In genomic region chr17:56116193-56116592, GRCm38 (mm10) we compare ENCODE assay signal across 18 mouse cellular contexts. TPM values are rescaled to one million over a fixed set of nuclear protein-coding genes. Genes with fewer than 3 reads are reported as not detected.
DNase-seq lines count a peak whose midpoint lies in the region; ATAC-seq lines count a peak whose summit lies in the region.
"Had no signal": no experiment of that assay in that cellular context is flagged by ENCODE, and none has a peak within 500 bp of the region (broad histone marks: within the 10 kb centered on the region; RNA-seq: fewer than 3 reads in every experiment).

No protein-coding gene starts in this region.

- no peak overlapping the region for H3K27ac ChIP-seq in liver, embryonic 16.5 days (ENCODE audit: low read length)
- no peak overlapping the region for H3K27ac ChIP-seq in liver, embryonic 11.5 days (ENCODE audit: low read depth, low read length)
- H3K27ac ChIP-seq: embryonic facial prominence, embryonic 10.5 days; forebrain, embryonic 13.5 days; hindbrain, embryonic 15.5 days had no signal

- peak; percentile 92 for DNase-seq in heart, adult 11 months
- DNase-seq in heart, adult 9 months (ENCODE audit: low spot score in 2 of 2) = no peak
- DNase-seq in liver, embryonic 11.5 days (ENCODE audit: low spot score) = no peak
- peak; percentile 78 for DNase-seq in adrenal gland, postnatal 14 days
- peak; percentile 81 to 83 for DNase-seq in adrenal gland, postnatal 36 days
- no peak for DNase-seq in layer of hippocampus, postnatal 14 days (ENCODE audit: low spot score in 2 of 2)
- DNase-seq: cerebellum, adult 2 months; cerebellum, postnatal 10 days; forebrain, postnatal 0 days; gastrocnemius, postnatal 36 days; kidney, adult 11 months had no signal

- H3K4me2 ChIP-seq in liver, embryonic 16.5 days (ENCODE audit: low read depth, low read length) = no peak overlapping the region
- H3K4me2 ChIP-seq in liver, embryonic 11.5 days = no peak overlapping the region; the same call in 1 of the 2 replicates
- H3K4me2 ChIP-seq: forebrain, embryonic 13.5 days; heart, embryonic 12.5 days had no signal

- H3K36me3 ChIP-seq in liver, embryonic 16.5 days (ENCODE audit: control insufficient read depth, insufficient read depth) = no peaks in the 10 kb centered on the region
- no peaks in the 10 kb centered on the region for H3K36me3 ChIP-seq in liver, embryonic 11.5 days (ENCODE audit: control insufficient read depth, insufficient read depth, low read length)
- H3K36me3 ChIP-seq: embryonic facial prominence, embryonic 10.5 days; heart, embryonic 12.5 days; hindbrain, embryonic 15.5 days had no signal

- H3K4me3 ChIP-seq in liver, embryonic 16.5 days (ENCODE audit: low read depth, low read length) = no peak overlapping the region
- no peak overlapping the region for H3K4me3 ChIP-seq in liver, embryonic 11.5 days (ENCODE audit: low read depth, low read length)
- H3K4me3 ChIP-seq: embryonic facial prominence, embryonic 10.5 days; forebrain, embryonic 13.5 days; heart, embryonic 12.5 days; hindbrain, embryonic 15.5 days had no signal

- peaks cover 9% of the 10 kb centered on the region for H3K4me1 ChIP-seq in liver, embryonic 16.5 days (ENCODE audit: control insufficient read depth, low read depth, low read length)
- H3K4me1 ChIP-seq in liver, embryonic 11.5 days (replicated peaks; ENCODE audit: control insufficient read depth, insufficient read depth, low read length) = peaks cover 10% of the 10 kb centered on the region; the same call in 1 of the 2 replicates

- no peaks in the 10 kb centered on the region for H3K9me3 ChIP-seq in liver, embryonic 16.5 days (replicated peaks; ENCODE audit: control insufficient read depth, low read length)
- no peaks in the 10 kb centered on the region for H3K9me3 ChIP-seq in liver, embryonic 11.5 days (ENCODE audit: control insufficient read depth, low read length)
- H3K9me3 ChIP-seq: embryonic facial prominence, embryonic 10.5 days; forebrain, embryonic 13.5 days; heart, embryonic 12.5 days; hindbrain, embryonic 15.5 days had no signal

- 0 out of 2 replicates have a peak, but pooled peaks have one; percentile 15 for ATAC-seq in liver, embryonic 16.5 days (ENCODE audit: low read depth)
- ATAC-seq in liver, embryonic 11.5 days (replicated peaks; ENCODE audit: low FRiP score) = no peak
- ATAC-seq: forebrain, embryonic 13.5 days; forebrain, postnatal 0 days had no signal

- H3K27me3 ChIP-seq in liver, embryonic 16.5 days (ENCODE audit: control insufficient read depth, insufficient read depth, low read depth, low read length) = peaks cover 26% of the 10 kb centered on the region
- peaks cover 39% of the 10 kb centered on the region for H3K27me3 ChIP-seq in liver, embryonic 11.5 days (replicated peaks; ENCODE audit: control insufficient read depth, insufficient read depth, low read length)

- no peak overlapping the region for H3K9ac ChIP-seq in liver, embryonic 16.5 days (ENCODE audit: low read depth, low read length)
- no peak overlapping the region for H3K9ac ChIP-seq in liver, embryonic 11.5 days (ENCODE audit: low read depth, low read length)
- H3K9ac ChIP-seq: forebrain, embryonic 13.5 days; forebrain, postnatal 0 days; heart, embryonic 12.5 days; hindbrain, embryonic 15.5 days had no signal

- WGBS in liver, embryonic 16.5 days (ENCODE audit: insufficient replicate concordance) = 56% methylated on average over 10 of the region's 10 CpGs
- WGBS in liver, embryonic 11.5 days = 64% methylated on average over 10 of the region's 10 CpGs

RNA-seq across cellular contexts. Expression of gene Plin5, which starts 1.2 kb away (rescaled TPM):
- 5.2 and 9.7 TPM in 2 replicates for polyA plus RNA-seq in liver, embryonic 16.5 days (2015; fragmentation: Nextera tagmentation; extraction: Ambion mirVana)
- polyA plus RNA-seq in liver, embryonic 11.5 days (2014; fragmentation: Nextera tagmentation; extraction: Ambion mirVana) = 0.43 and 0.68 TPM in 2 replicates
- total RNA-seq in adrenal gland, postnatal 14 days (2021) = 91.4 and 109 TPM in 2 replicates
- 10 to 100 TPM; 36.7 to 62.1 TPM for total RNA-seq in adrenal gland, postnatal 36 days (2021)
- 1 to 10 TPM; 1.1 to 1.4 TPM for total RNA-seq in layer of hippocampus, postnatal 14 days (2021)

RNA-seq across cellular contexts. Expression of gene Lrg1, which starts 5.6 kb away (rescaled TPM):
- 4.3 and 6.2 TPM in 2 replicates for polyA plus RNA-seq in liver, embryonic 16.5 days (2015; fragmentation: Nextera tagmentation; extraction: Ambion mirVana)
- 0.23 and 0.34 TPM in 2 replicates for polyA plus RNA-seq in liver, embryonic 11.5 days (2014; fragmentation: Nextera tagmentation; extraction: Ambion mirVana)
- 58.3 and 63.2 TPM in 2 replicates for total RNA-seq in adrenal gland, postnatal 14 days (2021)
- 10 to 100 TPM; 15.5 to 31.3 TPM for total RNA-seq in adrenal gland, postnatal 36 days (2021)
- under 1 TPM; 0.62 to 0.81 TPM for total RNA-seq in layer of hippocampus, postnatal 14 days (2021)
- total RNA-seq: ES-E14; forebrain, postnatal 0 days had no signal
- polyA plus RNA-seq: forebrain, embryonic 13.5 days; heart, embryonic 12.5 days; hindbrain, embryonic 11.5 days had no signal

RNA-seq across cellular contexts. Expression of gene Plin4, which starts 6.6 kb away (rescaled TPM):
- 0.05 and 0.13 TPM in 2 replicates for polyA plus RNA-seq in liver, embryonic 16.5 days (2015; fragmentation: Nextera tagmentation; extraction: Ambion mirVana)
- 0.14 TPM in 1 of 2 replicates, not detected in the other for polyA plus RNA-seq in liver, embryonic 11.5 days (2014; fragmentation: Nextera tagmentation; extraction: Ambion mirVana)
- 76.6 and 87.5 TPM in 2 replicates for total RNA-seq in adrenal gland, postnatal 14 days (2021)
- total RNA-seq in adrenal gland, postnatal 36 days (2021) = 10 to 100 TPM; 75.1 to 86.5 TPM
- 1 to 10 TPM; 1.3 to 2.5 TPM for total RNA-seq in layer of hippocampus, postnatal 14 days (2021)

RNA-seq across cellular contexts. Expression of gene Sema6b, which starts 23.9 kb away (rescaled TPM):
- polyA plus RNA-seq in liver, embryonic 16.5 days (2015; fragmentation: Nextera tagmentation; extraction: Ambion mirVana) = 0.81 and 1.3 TPM in 2 replicates
- polyA plus RNA-seq in liver, embryonic 11.5 days (2014; fragmentation: Nextera tagmentation; extraction: Ambion mirVana) = 1.4 and 1.5 TPM in 2 replicates
- total RNA-seq in adrenal gland, postnatal 14 days (2021) = 11.9 and 15.2 TPM in 2 replicates
- 10 to 100 TPM in 1 of 2 experiments, 1 to 10 TPM in 1; 6.4 to 10.0 TPM for total RNA-seq in adrenal gland, postnatal 36 days (2021)
- total RNA-seq in layer of hippocampus, postnatal 14 days (2021) = 100 to 1,000 TPM; 140 to 142 TPM

RNA-seq across cellular contexts. Expression of gene Hdgfl2, which starts 36.8 kb away (rescaled TPM):
- 36.1 and 37.2 TPM in 2 replicates for polyA plus RNA-seq in liver, embryonic 16.5 days (2015; fragmentation: Nextera tagmentation; extraction: Ambion mirVana)
- polyA plus RNA-seq in liver, embryonic 11.5 days (2014; fragmentation: Nextera tagmentation; extraction: Ambion mirVana) = 111 and 119 TPM in 2 replicates
- 52.5 and 60.1 TPM in 2 replicates for total RNA-seq in adrenal gland, postnatal 14 days (2021)
- total RNA-seq in adrenal gland, postnatal 36 days (2021) = 10 to 100 TPM; 59.9 to 62.0 TPM
- 100 to 1,000 TPM; 104 to 115 TPM for total RNA-seq in layer of hippocampus, postnatal 14 days (2021)

Comparison
In these comparisons a context has a peak if more than half of its experiments do, and no peak if none do; other contexts are left out.
1. DNase-seq: peak in heart, adult 11 months (single experiment), adrenal gland, postnatal 14 days (single experiment) and adrenal gland, postnatal 36 days (2 of 2); none in heart, adult 9 months (0 of 2), liver, embryonic 11.5 days (single experiment) and layer of hippocampus, postnatal 14 days (0 of 2).
2. RNA of gene Plin5, which starts 1.2 kb away (total RNA-seq): 91.4 to 109 TPM in adrenal gland, postnatal 14 days and 36.7 to 62.1 TPM in adrenal gland, postnatal 36 days; 1.1 to 1.4 TPM in layer of hippocampus, postnatal 14 days; every median in the first group is over 10 times any median in the second.
3. RNA of gene Lrg1, which starts 5.6 kb away (total RNA-seq): 58.3 to 63.2 TPM in adrenal gland, postnatal 14 days and 15.5 to 31.3 TPM in adrenal gland, postnatal 36 days; 0.62 to 0.81 TPM in layer of hippocampus, postnatal 14 days; every median in the first group is over 4 times any median in the second.
4. RNA of gene Plin4, which starts 6.6 kb away (total RNA-seq): 75.1 to 86.5 TPM in adrenal gland, postnatal 36 days and 76.6 to 87.5 TPM in adrenal gland, postnatal 14 days; 1.3 to 2.5 TPM in layer of hippocampus, postnatal 14 days; every median in the first group is over 10 times any median in the second.